Mouse (Mus musculus) liver, embryonic 11.5 days (tissue): Measurements from ENCODE around the gene Pcdh7. TPM values are rescaled to one million over a fixed set of nuclear protein-coding genes. Genes with fewer than 3 reads are reported as not detected.
"Not testable (repeated sequence)": the region's sequence is repeated elsewhere in the genome, so short reads cannot be mapped to it uniquely, and the experiment has no call there.

ENCODE experiments used
- ATAC-seq: fragments of 200-750 bp; cut with Nextera tagmentation; replicated peaks from 2 replicates; pipeline ENCODE4 v1.8.0; 2017; ENCODE audit warnings: moderate number of reproducible peaks, mild to moderate bottlenecking, moderate TSS enrichment, moderate library complexity; ENCODE audit not compliant: low FRiP score
- DNase-seq: peaks from one replicate; pipeline ENCODE4 v3.0.0-alpha.2; 2017; ENCODE audit warnings: low spot score
- H3K27ac ChIP-seq: fragments of 300-500 bp; sonication (generic); 2 replicates; pipeline ENCODE4 v1.5.1; 2014; ENCODE audit warnings: mild to moderate bottlenecking, low read depth, low read length, control low read depth
- H3K27me3 ChIP-seq: fragments of 300-500 bp; sonication (generic); replicated peaks from 2 replicates; pipeline ENCODE4 v1.6.1; 2014; ENCODE audit warnings: low read length, mixed read lengths; ENCODE audit not compliant: control insufficient read depth, insufficient read depth
- H3K36me3 ChIP-seq: fragments of 300-500 bp; sonication (generic); 2 replicates; pipeline ENCODE4 v1.6.1; 2014; ENCODE audit warnings: mild to moderate bottlenecking, low read length, moderate library complexity, mixed read lengths; ENCODE audit not compliant: control insufficient read depth, insufficient read depth
- H3K4me1 ChIP-seq: fragments of 300-500 bp; sonication (generic); replicated peaks from 2 replicates; pipeline ENCODE4 v1.6.1; 2014; ENCODE audit warnings: low read length, mixed read lengths; ENCODE audit not compliant: control insufficient read depth, insufficient read depth
- H3K4me2 ChIP-seq: fragments of 300-500 bp; sonication (generic); 2 replicates; pipeline ENCODE4 v1.6.1; 2014; ENCODE audit warnings: mild to moderate bottlenecking, control low read depth, moderate library complexity
- H3K4me3 ChIP-seq: fragments of 300-500 bp; sonication (generic); 2 replicates; pipeline ENCODE4 v1.5.1; 2014; ENCODE audit warnings: low read depth, low read length, control low read depth
- H3K9ac ChIP-seq: fragments of 300-500 bp; sonication (generic); 2 replicates; pipeline ENCODE4 v1.6.1; 2014; ENCODE audit warnings: low read depth, low read length, control low read depth
- H3K9me3 ChIP-seq: fragments of 300-500 bp; sonication (generic); 2 replicates; pipeline ENCODE4 v1.6.1; 2016; ENCODE audit warnings: low read length, inconsistent platforms, mixed read lengths; ENCODE audit not compliant: control insufficient read depth
- WGBS: fragments of 180-500 bp; shearing (Covaris S2); extraction: QIAGEN DNeasy Blood & Tissue Kit; methylation state at CpG from one replicate; pipeline ENCODE4 v1.1.7; 2014; 5-methylcytosine and 5-hydroxymethylcytosine counted together
- polyA plus RNA-seq: library from polyadenylated mRNA; unstranded; fragments of >200 nt; fragmentation: Nextera tagmentation; extraction: Ambion mirVana; gene quantifications from 2 replicates; pipeline ENCODE4 v1.2.1, GENCODE M21; 2014

The Pcdh7 gene
- polyA plus RNA-seq, 1 experiment from 2014 or later, result 4.4 TPM

DNA sequence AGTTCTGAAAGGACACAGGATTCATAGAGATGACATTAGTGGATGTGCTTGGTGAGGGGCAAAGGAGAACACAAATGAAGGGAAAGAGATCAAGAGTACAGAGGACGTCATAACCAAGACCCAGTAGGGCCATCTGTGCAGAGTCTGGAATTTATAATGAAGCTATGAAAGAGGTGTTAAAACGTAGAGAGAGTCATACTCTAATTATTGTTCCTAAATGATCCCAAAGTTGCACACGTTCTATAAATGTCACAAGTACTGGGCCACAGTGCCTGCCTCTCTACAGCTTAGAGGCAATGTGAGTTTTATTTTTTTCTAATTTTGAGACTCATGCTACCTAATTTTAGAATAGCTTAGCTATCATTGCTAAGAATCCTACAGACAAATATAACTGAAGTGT is 400.1 kb downstream of the Pcdh7 start:
- H3K9ac ChIP-seq, result no peak overlapping the region
- no peaks in the 10 kb centered on the region for H3K27me3 ChIP-seq
- no peaks in the 10 kb centered on the region for H3K9me3 ChIP-seq
- no peaks in the 10 kb centered on the region for H3K36me3 ChIP-seq
- ATAC-seq (no peak), DNase-seq (no peak)
- H3K4me2 ChIP-seq, result no peak overlapping the region
- WGBS, result 71% methylated on average over 3 of the region's 3 CpGs
- H3K4me3 ChIP-seq, result no peak overlapping the region
- no peak overlapping the region for H3K27ac ChIP-seq
- H3K4me1 ChIP-seq, result no peaks in the 10 kb centered on the region

DNA sequence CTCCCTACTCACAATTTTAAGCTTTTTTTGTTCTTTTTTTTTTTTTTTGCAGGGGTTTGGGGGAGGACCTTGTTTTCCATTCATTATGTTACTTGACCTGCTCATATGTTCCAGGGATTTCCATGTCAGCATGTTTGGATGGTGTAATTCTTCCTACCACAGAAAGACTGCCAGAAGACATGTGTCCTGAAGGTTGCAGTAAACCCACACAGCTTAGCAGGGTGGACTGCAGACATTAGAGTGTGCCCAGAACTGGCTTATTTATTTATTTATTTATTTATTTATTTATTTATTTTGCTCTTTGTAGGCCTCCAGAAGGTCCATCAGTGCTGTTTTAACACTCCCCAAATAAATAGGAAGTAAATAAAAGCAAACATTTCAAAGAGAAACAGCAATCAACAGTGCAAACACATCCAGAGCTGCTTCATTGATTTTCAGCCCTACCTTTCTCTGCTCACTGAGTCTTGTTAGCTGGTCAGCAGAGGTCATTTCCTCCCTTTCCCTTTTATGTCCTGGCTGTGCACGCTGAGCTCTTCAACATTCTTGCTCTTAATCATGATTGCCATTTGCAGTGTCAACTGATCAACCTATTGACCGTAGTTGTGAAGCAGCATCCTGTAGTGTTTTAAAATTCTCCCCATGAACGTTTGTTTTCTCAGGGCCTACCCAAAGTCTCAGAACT is 401.3 kb downstream of the Pcdh7 start:
- no peak overlapping the region for H3K9ac ChIP-seq
- DNase-seq (no peak), ATAC-seq (peak; percentile 51; the same call in 1 of the 2 replicates)
- WGBS, result 31% methylated on average over 3 of the region's 3 CpGs
- H3K9me3 ChIP-seq, result no peaks in the 10 kb centered on the region
- no peaks in the 10 kb centered on the region for H3K4me1 ChIP-seq
- H3K4me3 ChIP-seq, result no peak overlapping the region
- no peaks in the 10 kb centered on the region for H3K36me3 ChIP-seq
- H3K27me3 ChIP-seq, result no peaks in the 10 kb centered on the region
- no peak overlapping the region for H3K27ac ChIP-seq
- H3K4me2 ChIP-seq, result no peak overlapping the region

GRCm38 (mm10) chr5:58143897-58144296 is 426.1 kb downstream of the Pcdh7 start:
- no peak for ATAC-seq
- DNase-seq, result no peak
- H3K4me1 ChIP-seq, result no peaks in the 10 kb centered on the region
- H3K36me3 ChIP-seq, result no peaks in the 10 kb centered on the region
- no peak overlapping the region for H3K4me3 ChIP-seq
- no peaks in the 10 kb centered on the region for H3K27me3 ChIP-seq
- no peak overlapping the region for H3K27ac ChIP-seq
- no peaks in the 10 kb centered on the region for H3K9me3 ChIP-seq
- H3K9ac ChIP-seq, result no peak overlapping the region
- 71% methylated on average over 2 of the region's 2 CpGs for WGBS
- H3K4me2 ChIP-seq, result no peak overlapping the region

DNA sequence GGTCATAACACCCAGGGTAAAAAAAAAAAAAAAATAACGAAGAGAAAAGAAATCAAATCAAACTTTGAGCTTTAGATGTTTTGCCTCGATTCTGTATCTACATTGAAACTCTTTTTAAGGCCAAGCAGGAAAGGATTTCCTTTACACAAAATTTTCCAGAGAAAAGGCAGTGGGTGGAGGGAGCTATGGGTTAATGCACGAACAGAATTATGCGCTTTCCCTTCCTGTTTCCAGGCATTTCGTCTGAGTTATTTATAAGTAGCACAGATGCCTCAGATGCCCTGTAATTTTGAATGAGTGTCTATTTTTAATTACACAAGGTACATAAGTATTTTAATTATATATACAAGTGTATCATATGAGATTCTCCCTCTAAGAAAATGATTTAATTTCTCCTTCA is 436.2 kb downstream of the Pcdh7 start:
- DNase-seq, result no peak
- Histone ChIP-seq H3K4me1 (no peaks in the 10 kb centered on the region), H3K9me3 (no peaks in the 10 kb centered on the region), H3K36me3 (no peaks in the 10 kb centered on the region), H3K4me2 (no peak overlapping the region), H3K27me3 (no peaks in the 10 kb centered on the region), H3K27ac (no peak overlapping the region), H3K9ac (no peak overlapping the region), H3K4me3 (no peak overlapping the region)
- WGBS, result 73% methylated on average over 5 of the region's 5 CpGs
- ATAC-seq, result no peak

DNA sequence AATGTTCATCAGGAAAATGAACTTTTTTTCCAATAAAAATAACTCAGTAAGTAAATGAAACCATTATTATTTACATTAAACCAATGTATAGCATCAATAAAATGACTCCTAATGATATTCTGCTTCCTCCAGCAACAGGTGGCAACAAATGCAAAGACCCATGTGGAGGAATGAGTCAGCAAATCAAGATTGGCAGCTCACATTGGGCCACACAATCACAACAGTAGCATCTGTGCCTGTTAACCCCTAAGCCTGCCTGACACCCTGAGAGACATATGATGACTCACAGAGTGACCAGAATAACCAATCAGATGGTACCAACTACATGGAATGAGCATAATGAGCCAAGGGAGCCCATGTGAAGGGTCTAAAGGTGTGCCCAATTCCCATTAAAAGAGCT is 454.5 kb downstream of the Pcdh7 start:
- Histone ChIP-seq H3K36me3 (no peaks in the 10 kb centered on the region), H3K4me3 (no peak overlapping the region), H3K27me3 (no peaks in the 10 kb centered on the region), H3K4me1 (no peaks in the 10 kb centered on the region), H3K4me2 (no peak overlapping the region), H3K27ac (no peak overlapping the region), H3K9me3 (no peaks in the 10 kb centered on the region), H3K9ac (no peak overlapping the region)
- ATAC-seq, result no peak
- no peak for DNase-seq

- not testable (repeated sequence) for H3K9ac ChIP-seq, H3K4me1 ChIP-seq, H3K9me3 ChIP-seq, H3K4me2 ChIP-seq, DNase-seq, ATAC-seq, H3K27me3 ChIP-seq, H3K27ac ChIP-seq, H3K36me3 ChIP-seq, H3K4me3 ChIP-seq
Measured at GRCm38 (mm10) chr5:58174335-58174734, 456.6 kb downstream of the Pcdh7 start.

DNA sequence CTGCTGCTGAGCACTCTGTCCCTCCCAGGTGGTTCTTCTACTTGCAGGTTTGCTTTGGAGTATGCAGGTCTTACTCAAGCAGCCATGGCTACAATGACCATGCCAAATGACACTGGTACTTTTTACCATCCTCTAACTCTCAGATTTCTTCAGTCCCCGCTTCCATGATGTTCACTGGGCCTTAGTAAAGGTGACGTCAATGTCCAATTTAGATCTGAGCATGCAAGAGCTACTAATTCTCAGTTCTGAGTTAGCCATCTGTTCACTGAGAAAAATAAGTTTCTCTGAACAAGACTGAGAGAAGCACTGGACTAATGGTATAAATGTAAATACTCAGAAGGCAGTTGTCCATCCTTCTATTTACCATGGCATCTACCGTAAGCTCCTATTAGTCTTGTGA is 457.8 kb downstream of the Pcdh7 start:
- Histone ChIP-seq H3K27ac (no peak overlapping the region; the same call in 1 of the 2 replicates), H3K9ac (no peak overlapping the region), H3K4me2 (no peak overlapping the region), H3K27me3 (no peaks in the 10 kb centered on the region), H3K4me1 (no peaks in the 10 kb centered on the region), H3K9me3 (no peaks in the 10 kb centered on the region), H3K36me3 (no peaks in the 10 kb centered on the region), H3K4me3 (no peak overlapping the region)
- DNase-seq, result no peak
- ATAC-seq, result no peak
- WGBS, result 89% methylated on average over 3 of the region's 3 CpGs
